ENCODE assay signal across 8 mouse cellular contexts in the genomic region with DNA sequence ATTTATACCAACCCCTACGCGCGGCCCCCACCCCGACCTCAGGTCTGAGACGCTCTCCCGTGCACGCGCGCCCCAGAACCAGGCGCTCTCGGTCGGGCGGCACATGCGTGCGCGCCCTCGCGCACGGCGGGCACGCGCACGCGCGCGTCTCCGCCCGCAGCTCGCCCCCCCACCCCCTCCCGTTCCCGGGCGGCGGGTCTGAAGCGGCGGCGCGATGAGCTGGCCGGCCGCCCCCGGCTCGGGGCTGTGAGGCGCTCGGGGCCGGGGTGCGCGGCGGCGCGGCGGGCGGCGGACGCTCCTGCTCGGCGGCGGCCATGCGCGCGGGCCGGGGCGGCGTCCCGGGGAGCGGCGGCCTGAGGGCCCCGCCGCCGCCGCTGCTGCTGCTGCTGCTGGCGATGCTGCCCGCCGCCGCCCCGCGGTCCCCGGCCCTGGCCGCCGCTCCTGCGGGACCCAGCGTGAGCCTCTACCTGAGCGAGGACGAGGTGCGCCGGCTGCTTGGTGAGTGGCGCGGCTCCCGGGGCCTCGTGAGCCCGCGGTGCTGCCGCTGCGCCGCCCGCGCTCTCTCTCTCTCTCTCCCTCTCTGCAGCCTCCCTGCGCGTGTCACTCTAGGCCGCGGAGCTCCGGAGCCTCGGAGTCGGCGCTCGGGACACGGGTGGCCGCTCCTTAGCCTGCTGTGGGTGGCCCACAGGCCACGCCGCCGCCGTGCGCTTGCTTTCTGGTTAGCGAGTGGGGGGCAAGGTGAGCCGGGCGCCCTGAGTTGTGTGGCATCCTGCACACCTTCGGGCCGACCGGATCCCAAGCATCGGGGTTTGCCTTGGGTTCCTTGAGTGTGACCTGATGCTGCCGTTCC. TPM values are rescaled to one million over a fixed set of nuclear protein-coding genes. Genes with fewer than 3 reads are reported as not detected.
DNase-seq lines count a peak whose midpoint lies in the region; ATAC-seq and TF ChIP-seq lines count a peak whose summit lies in the region.

A gene (plus strand): TSS at position 176 of the 850 bp plus-strand sequence.

- peak within 1 kb of the TSS; percentile 96 for H3K9ac ChIP-seq in intestine, embryonic 14.5 days (ENCODE audit: low read length)

- no peaks in the 10 kb centered on the region for H3K27me3 ChIP-seq in intestine, embryonic 14.5 days (replicated peaks; ENCODE audit: control insufficient read depth, insufficient read depth, low read length)
- no peaks in the 10 kb centered on the region for H3K27me3 ChIP-seq in midbrain, embryonic 10.5 days (ENCODE audit: low read depth, poor library complexity, severe bottlenecking)
- no peaks in the 10 kb centered on the region for H3K27me3 ChIP-seq in small intestine, adult 2 months (ENCODE audit: control insufficient read depth, insufficient read depth, low read length)

- peak; percentile 83 for ATAC-seq in intestine, embryonic 14.5 days (replicated peaks; ENCODE audit: low FRiP score, low TSS enrichment, low read depth)

- under 1% methylated on average over 79 of the region's 119 CpGs for WGBS in intestine, embryonic 14.5 days
- WGBS in midbrain, embryonic 10.5 days, result 5% methylated on average over 117 of the region's 119 CpGs
- WGBS in small intestine, adult 2 months, result 3% methylated on average over 101 of the region's 119 CpGs

- no peaks in the 10 kb centered on the region for H3K36me3 ChIP-seq in intestine, embryonic 14.5 days (ENCODE audit: control insufficient read depth, insufficient read depth, low read length)
- H3K36me3 ChIP-seq in midbrain, embryonic 10.5 days, result no peaks in the 10 kb centered on the region
- no peaks in the 10 kb centered on the region for H3K36me3 ChIP-seq in small intestine, adult 2 months (ENCODE audit: control insufficient read depth, insufficient read depth, low read length)

- peak within 1 kb of the TSS; percentile 66 for H3K4me3 ChIP-seq in intestine, embryonic 14.5 days (ENCODE audit: low read depth, low read length)
- peak within 1 kb of the TSS; percentile 98 for H3K4me3 ChIP-seq in midbrain, embryonic 10.5 days
- peak within 1 kb of the TSS; percentile 99 for H3K4me3 ChIP-seq in small intestine, adult 2 months (ENCODE audit: low read depth, low read length)

- DNase-seq in layer of hippocampus, adult 11-12 months (ENCODE audit: low spot score), result peak; percentile 78
- no peak for DNase-seq in layer of hippocampus, adult 9-10 months (ENCODE audit: low spot score)
- DNase-seq in embryo, embryonic 10.5 days (ENCODE audit: low spot score), result peak; percentile 87
- DNase-seq in gastrocnemius, postnatal 36 days, result peak; percentile 62 to 69
- DNase-seq in intestine, embryonic 14.5 days (ENCODE audit: low spot score), result peak; percentile 86
- DNase-seq in left cerebral cortex, postnatal 14 days (ENCODE audit: low spot score in 2 of 2), result peak; percentile 57 to 77
- peak; percentile 78 for DNase-seq in midbrain, embryonic 10.5 days (ENCODE audit: low spot score)

- H3K4me1 ChIP-seq in intestine, embryonic 14.5 days (replicated peaks; ENCODE audit: control insufficient read depth, insufficient read depth, low read length), result peaks cover 28% of the 10 kb centered on the region
- peaks cover 42% of the 10 kb centered on the region for H3K4me1 ChIP-seq in midbrain, embryonic 10.5 days
- H3K4me1 ChIP-seq in small intestine, adult 2 months (ENCODE audit: control insufficient read depth, insufficient read depth, insufficient read length, low read length), result no peaks in the 10 kb centered on the region; the same call in 1 of the 2 replicates

- TF ChIP-seq CTCF in small intestine, adult 2 months (IDR thresholded peaks at IDR 0.05; ENCODE audit: extremely low read depth, insufficient read length, insufficient replicate concordance, low read depth, low read length), result no peak

- peak within 1 kb of the TSS; percentile 87 for H3K27ac ChIP-seq in intestine, embryonic 14.5 days (ENCODE audit: low read depth)
- H3K27ac ChIP-seq in midbrain, embryonic 10.5 days (replicated peaks), result peak within 1 kb of the TSS; percentile 95
- H3K27ac ChIP-seq in small intestine, adult 2 months (ENCODE audit: insufficient read depth, low read depth, low read length), result peak within 1 kb of the TSS; percentile 36

- peak; percentile 32; the same call in 1 of the 2 replicates for TF ChIP-seq POLR2A in small intestine, adult 2 months (IDR thresholded peaks at IDR 0.05; ENCODE audit: low read depth, low read length)

- peak within 1 kb of the TSS; percentile 67 for H3K4me2 ChIP-seq in intestine, embryonic 14.5 days (ENCODE audit: low read length)

- intact Hi-C loops in gastrocnemius, postnatal 36 days (cut with DNase I), result loop anchor here (2.0 kb wide), 1 partner anchor 28 kb away; no protein-coding TSS in a partner anchor
- intact Hi-C loops in left cerebral cortex, postnatal 14 days (cut with DNase I), result no loop called here

- no peaks in the 10 kb centered on the region for H3K9me3 ChIP-seq in intestine, embryonic 14.5 days (ENCODE audit: control insufficient read depth, low read length)
- H3K9me3 ChIP-seq in midbrain, embryonic 10.5 days (replicated peaks), result no peaks in the 10 kb centered on the region

RNA-seq across cellular contexts. Expression of the gene that starts here (rescaled TPM):
- 10 to 100 TPM; 40.7 to 46.7 TPM for total RNA-seq in gastrocnemius, postnatal 36 days (2021)
- 24.4 and 24.9 TPM in 2 replicates for polyA plus RNA-seq in intestine, embryonic 14.5 days (2014; fragmentation: Nextera tagmentation; extraction: Ambion mirVana)
- 10 to 100 TPM; 28.1 to 31.6 TPM for total RNA-seq in left cerebral cortex, postnatal 14 days (2021)
- 12.9 and 13.7 TPM in 2 replicates for polyA plus RNA-seq in midbrain, embryonic 10.5 days (2016; fragmentation: Nextera tagmentation; extraction: Ambion mirVana)
- polyA plus RNA-seq in small intestine, adult 2 months (2012; rRNA removed), result 17.0 and 36.0 TPM in 2 replicates

Comparison
In these comparisons a context has a peak if more than half of its experiments do, and no peak if none do; other contexts are left out.
1. H3K27ac ChIP-seq: peak in every context shown above with its lines; median percentile 95 in midbrain, embryonic 10.5 days; 87 in intestine, embryonic 14.5 days; 36 in small intestine, adult 2 months.